Comparison of ENCODE assay signal across 8 mouse cellular contexts in genomic region chr9:88326930-88327901, GRCm38 (mm10). TPM values are rescaled to one million over a fixed set of nuclear protein-coding genes. Genes with fewer than 3 reads are reported as not detected.
DNase-seq lines count a peak whose midpoint lies in the region; ATAC-seq lines count a peak whose summit lies in the region.

Nt5e (plus strand) TSS chr9:88327197.

- H3K9ac ChIP-seq in embryonic facial prominence, embryonic 13.5 days, result peak within 1 kb of the TSS; percentile 73
- H3K9ac ChIP-seq in limb, embryonic 13.5 days, result peak within 1 kb of the TSS; percentile 70
- H3K9ac ChIP-seq in midbrain, embryonic 15.5 days, result peak within 1 kb of the TSS; percentile 63

- WGBS in embryonic facial prominence, embryonic 13.5 days, result under 1% methylated on average over 65 of the region's 66 CpGs
- under 1% methylated on average over 64 of the region's 66 CpGs for WGBS in limb, embryonic 13.5 days
- WGBS in midbrain, embryonic 15.5 days, result under 1% methylated on average over 63 of the region's 66 CpGs

- H3K27ac ChIP-seq in embryonic facial prominence, embryonic 13.5 days, result no peak within 1 kb of the TSS
- H3K27ac ChIP-seq in limb, embryonic 13.5 days, result peak within 1 kb of the TSS; percentile 22; the same call in 1 of the 2 replicates
- no peak within 1 kb of the TSS for H3K27ac ChIP-seq in midbrain, embryonic 15.5 days

- peak within 1 kb of the TSS; percentile 98 for H3K4me2 ChIP-seq in embryonic facial prominence, embryonic 13.5 days
- H3K4me2 ChIP-seq in limb, embryonic 13.5 days (replicated peaks), result peak within 1 kb of the TSS; percentile 94
- peak within 1 kb of the TSS; percentile 92 for H3K4me2 ChIP-seq in midbrain, embryonic 15.5 days

- peak within 1 kb of the TSS; percentile 49 for H3K4me3 ChIP-seq in erythroblast, embryonic 14.5 days (replicated peaks)
- H3K4me3 ChIP-seq in embryonic facial prominence, embryonic 13.5 days, result peak within 1 kb of the TSS; percentile 63
- H3K4me3 ChIP-seq in limb, embryonic 13.5 days, result peak within 1 kb of the TSS; percentile 65
- peak within 1 kb of the TSS; percentile 61 for H3K4me3 ChIP-seq in midbrain, embryonic 15.5 days

- H3K4me1 ChIP-seq in erythroblast, embryonic 14.5 days (ENCODE audit: control insufficient read depth), result peaks cover 3% of the 10 kb centered on the region
- H3K4me1 ChIP-seq in embryonic facial prominence, embryonic 13.5 days, result peaks cover 8% of the 10 kb centered on the region
- peaks cover 10% of the 10 kb centered on the region; the same call in 1 of the 2 replicates for H3K4me1 ChIP-seq in limb, embryonic 13.5 days
- H3K4me1 ChIP-seq in midbrain, embryonic 15.5 days, result peaks cover 8% of the 10 kb centered on the region; the same call in 1 of the 2 replicates

- ATAC-seq in erythroblast, adult 5-6 weeks (replicated peaks; ENCODE audit: low FRiP score, poor library complexity, severe bottlenecking), result no peak
- peak; percentile 80 for ATAC-seq in embryonic facial prominence, embryonic 13.5 days (ENCODE audit: insufficient number of reproducible peaks, insufficient read depth, low FRiP score, low TSS enrichment, low read depth)
- ATAC-seq in limb, embryonic 13.5 days (ENCODE audit: low FRiP score, low read depth), result peak; percentile 95
- peak; percentile 93 for ATAC-seq in midbrain, embryonic 15.5 days (replicated peaks)

- DNase-seq in heart, adult 8-10 months (ENCODE audit: low spot score), result peak; percentile 59
- peak; percentile 81 to 83 for DNase-seq in kidney, adult 8-10 months
- peak; percentile 14 to 46 for DNase-seq in spleen, postnatal 10 days (ENCODE audit: low spot score in 2 of 2)

- peaks cover 31% of the 10 kb centered on the region for H3K27me3 ChIP-seq in erythroblast, embryonic 14.5 days (ENCODE audit: control insufficient read depth)
- H3K27me3 ChIP-seq in embryonic facial prominence, embryonic 13.5 days, result peaks cover 53% of the 10 kb centered on the region
- peaks cover 46% of the 10 kb centered on the region for H3K27me3 ChIP-seq in limb, embryonic 13.5 days
- H3K27me3 ChIP-seq in midbrain, embryonic 15.5 days (replicated peaks), result no peaks in the 10 kb centered on the region; the same call in 1 of the 2 replicates

- no peaks in the 10 kb centered on the region for H3K36me3 ChIP-seq in erythroblast, embryonic 14.5 days (ENCODE audit: control insufficient read depth)
- no peaks in the 10 kb centered on the region for H3K36me3 ChIP-seq in embryonic facial prominence, embryonic 13.5 days
- H3K36me3 ChIP-seq in limb, embryonic 13.5 days, result no peaks in the 10 kb centered on the region
- no peaks in the 10 kb centered on the region for H3K36me3 ChIP-seq in midbrain, embryonic 15.5 days (replicated peaks)

- no peaks in the 10 kb centered on the region for H3K9me3 ChIP-seq in erythroblast, embryonic 14.5 days (ENCODE audit: control insufficient read depth, low read length)
- H3K9me3 ChIP-seq in embryonic facial prominence, embryonic 13.5 days, result no peaks in the 10 kb centered on the region
- H3K9me3 ChIP-seq in limb, embryonic 13.5 days, result no peaks in the 10 kb centered on the region
- no peaks in the 10 kb centered on the region for H3K9me3 ChIP-seq in midbrain, embryonic 15.5 days

RNA-seq across cellular contexts. Expression of gene Nt5e, which starts in this region (rescaled TPM):
- not detected in 2 replicates for polyA plus RNA-seq in erythroblast, embryonic 14.5 days (2012)
- 0.19 and 1.0 TPM in 2 replicates for total RNA-seq in erythroblast, adult 5-6 weeks (2015; ENCODE audit: low replicate concordance)
- 0.98 and 1.0 TPM in 2 replicates for total RNA-seq in erythroblast, adult 5-6 weeks (2017; ENCODE audit: low replicate concordance)
- polyA plus RNA-seq in embryonic facial prominence, embryonic 13.5 days (2015; fragmentation: Nextera tagmentation; extraction: Ambion mirVana), result 5.8 and 6.7 TPM in 2 replicates
- 10 to 100 TPM in 2 of 4 experiments, 1 to 10 TPM in 2; 8.2 to 12.4 (median 10.8) TPM for total RNA-seq in heart, adult 8-10 months (2022)
- polyA plus RNA-seq in limb, embryonic 13.5 days (2015; fragmentation: Nextera tagmentation; extraction: Ambion mirVana), result 10.4 and 13.2 TPM in 2 replicates
- polyA plus RNA-seq in midbrain, embryonic 15.5 days (2015; fragmentation: Nextera tagmentation; extraction: Ambion mirVana), result 0.95 and 1.3 TPM in 2 replicates

Comparison
In these comparisons a context has a peak if more than half of its experiments do, and no peak if none do; other contexts are left out.
1. RNA of gene Nt5e (total RNA-seq): 8.2 to 12.4 TPM in heart, adult 8-10 months; 0.19 to 1.0 TPM in erythroblast, adult 5-6 weeks; every median in the first group is over 4 times any median in the second.
2. DNase-seq: peak in every context shown above with its lines; median percentile 82 in kidney, adult 8-10 months; 59 in heart, adult 8-10 months; 30 in spleen, postnatal 10 days.
3. Peak in every context shown above with its lines, with median percentiles within 50 percentile points of each other: H3K4me3 ChIP-seq, H3K4me2 ChIP-seq and H3K9ac ChIP-seq.